28 mouse cellular contexts compared by ENCODE assay signal in the genomic region with DNA sequence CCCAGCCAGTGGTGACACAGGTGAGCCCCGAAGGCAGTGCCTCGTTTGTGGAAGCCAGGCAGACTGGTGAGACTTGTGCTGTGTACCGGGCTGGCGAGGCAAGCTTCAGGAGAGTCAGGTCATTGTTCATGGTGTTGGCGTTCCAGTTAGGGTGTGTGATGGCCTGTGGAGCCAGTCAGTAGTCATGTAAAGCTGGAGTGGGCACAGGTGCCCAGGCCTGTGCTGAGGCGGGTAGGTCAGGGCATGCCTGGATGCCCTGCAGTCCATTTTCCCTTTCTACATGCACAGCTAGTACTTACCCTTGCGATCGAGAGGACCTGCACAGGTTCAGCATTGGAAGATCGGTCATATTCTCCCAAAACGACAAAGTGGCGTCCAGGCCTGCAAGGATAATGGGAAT. TPM values are rescaled to one million over a fixed set of nuclear protein-coding genes. Genes with fewer than 3 reads are reported as not detected.
"Had no signal": no experiment of that assay in that cellular context is flagged by ENCODE, and none has a peak within 500 bp of the region (broad histone marks: within the 10 kb centered on the region; RNA-seq: fewer than 3 reads in every experiment).

No protein-coding gene starts in this region.

- H3K4me3 ChIP-seq: gastrocnemius, adult 2 months; heart, adult 2 months; heart, embryonic 13.5 days; heart, embryonic 15.5 days; hindbrain, embryonic 10.5 days; hindbrain, embryonic 12.5 days; intestine, embryonic 15.5 days; layer of hippocampus, adult 2 months; left cerebral cortex, adult 2 months; limb, embryonic 10.5 days; limb, embryonic 12.5 days; liver, embryonic 13.5 days had no signal

- H3K4me2 ChIP-seq: heart, embryonic 11.5 days; heart, embryonic 13.5 days; heart, embryonic 15.5 days; hindbrain, embryonic 12.5 days; intestine, embryonic 15.5 days; limb, embryonic 12.5 days; liver, embryonic 11.5 days; liver, embryonic 13.5 days had no signal

- H3K9me3 ChIP-seq: heart, embryonic 13.5 days; heart, embryonic 15.5 days; hindbrain, embryonic 10.5 days; hindbrain, embryonic 12.5 days; intestine, embryonic 15.5 days; limb, embryonic 10.5 days; limb, embryonic 12.5 days; liver, embryonic 13.5 days had no signal

- H3K4me1 ChIP-seq: intestine, embryonic 15.5 days had no signal

- H3K27me3 ChIP-seq: heart, embryonic 13.5 days; heart, embryonic 15.5 days; hindbrain, embryonic 12.5 days; intestine, embryonic 15.5 days; limb, embryonic 12.5 days; liver, embryonic 13.5 days had no signal

- ATAC-seq: hindbrain, embryonic 16.5 days; inflammation-experienced regulatory T-cells, adult 6 months; intestine, embryonic 15.5 days; intestine, postnatal 0 days had no signal

- H3K27ac ChIP-seq: gastrocnemius, adult 2 months; heart, adult 2 months; heart, embryonic 13.5 days; heart, embryonic 15.5 days; hindbrain, embryonic 10.5 days; hindbrain, embryonic 12.5 days; intestine, embryonic 15.5 days; layer of hippocampus, adult 2 months; left cerebral cortex, adult 2 months; limb, embryonic 10.5 days; limb, embryonic 12.5 days had no signal

- H3K9ac ChIP-seq: heart, embryonic 13.5 days; heart, embryonic 15.5 days; hindbrain, embryonic 12.5 days; limb, embryonic 12.5 days; liver, embryonic 13.5 days had no signal

- DNase-seq: gastrocnemius, adult 2 months; gastrocnemius, postnatal 10 days; gastrocnemius, postnatal 25 days; heart, adult 2 months; heart, postnatal 14 days; heart, postnatal 4 days; kidney, adult 18-20 months; kidney, adult 8-10 months; kidney, postnatal 10 days; kidney, postnatal 25 days; kidney, postnatal 4 days; liver; liver, embryonic 13.5 days had no signal

RNA-seq across cellular contexts. Expression of a gene that starts 1.1 kb away (rescaled TPM):
- total RNA-seq: gastrocnemius, adult 2 months; gastrocnemius, postnatal 25 days had no signal

RNA-seq across cellular contexts. Expression of a gene that starts 10.7 kb away (rescaled TPM):
- total RNA-seq: granulocyte monocyte progenitor cell, adult 5-6 weeks had no signal
